25 mouse cellular contexts compared by ENCODE assay signal in genomic region chr14:28231241-28231640, GRCm38 (mm10).
"Had no signal": no experiment of that assay in that cellular context is flagged by ENCODE, and none has a peak within 500 bp of the region (broad histone marks: within the 10 kb centered on the region; RNA-seq: fewer than 3 reads in every experiment).

No protein-coding gene starts in this region.

- H3K4me1 ChIP-seq: heart, embryonic 10.5 days; hindbrain, embryonic 10.5 days; hindbrain, embryonic 12.5 days; limb, embryonic 12.5 days; liver, embryonic 13.5 days; liver, embryonic 15.5 days had no signal

- DNase-seq: gastrocnemius, postnatal 14 days; heart, adult 11 months; heart, adult 2 months; kidney, adult 18-20 months; kidney, adult 8-10 months; kidney, postnatal 10 days; kidney, postnatal 25 days; kidney, postnatal 4 days; liver; liver, embryonic 13.5 days; liver, postnatal 0 days had no signal

- H3K4me2 ChIP-seq: heart, embryonic 12.5 days; hindbrain, embryonic 12.5 days; hindbrain, embryonic 14.5 days; limb, embryonic 12.5 days; liver, embryonic 11.5 days; liver, embryonic 13.5 days; liver, embryonic 15.5 days had no signal

- H3K4me3 ChIP-seq: heart, adult 2 months; heart, embryonic 10.5 days; heart, embryonic 12.5 days; hindbrain, embryonic 10.5 days; hindbrain, embryonic 12.5 days; layer of hippocampus, adult 2 months; left cerebral cortex, adult 2 months; limb, embryonic 10.5 days; limb, embryonic 12.5 days; liver, embryonic 13.5 days; liver, embryonic 15.5 days had no signal

- H3K9ac ChIP-seq: heart, embryonic 12.5 days; hindbrain, embryonic 12.5 days; hindbrain, embryonic 14.5 days; limb, embryonic 12.5 days; liver, embryonic 13.5 days; liver, embryonic 15.5 days; liver, postnatal 0 days had no signal

- H3K9me3 ChIP-seq: heart, embryonic 10.5 days; heart, embryonic 12.5 days; hindbrain, embryonic 10.5 days; hindbrain, embryonic 12.5 days; limb, embryonic 10.5 days; limb, embryonic 12.5 days; liver, embryonic 13.5 days; liver, embryonic 15.5 days had no signal

- H3K27me3 ChIP-seq: heart, embryonic 12.5 days; hindbrain, embryonic 12.5 days; limb, embryonic 12.5 days; liver, embryonic 13.5 days; liver, embryonic 15.5 days had no signal

- ATAC-seq: hindbrain, embryonic 16.5 days; inflammation-experienced regulatory T-cells, adult 6 months; intestine, postnatal 0 days; liver, postnatal 0 days had no signal

- H3K36me3 ChIP-seq: heart, embryonic 10.5 days; heart, embryonic 12.5 days; hindbrain, embryonic 10.5 days; hindbrain, embryonic 12.5 days; limb, embryonic 10.5 days; limb, embryonic 12.5 days; liver, embryonic 13.5 days; liver, embryonic 15.5 days had no signal

- H3K27ac ChIP-seq: heart, adult 2 months; heart, embryonic 10.5 days; hindbrain, embryonic 10.5 days; hindbrain, embryonic 12.5 days; hindbrain, embryonic 14.5 days; layer of hippocampus, adult 2 months; left cerebral cortex, adult 2 months; limb, embryonic 10.5 days; limb, embryonic 12.5 days; liver, embryonic 13.5 days; liver, embryonic 15.5 days had no signal
